Mouse (Mus musculus) cortical plate, adult 2 months (tissue): ENCODE data around the gene Yipf1.

Experiments
- CTCF ChIP-seq: fragments of 200-500 bp; IDR thresholded peaks from 2 replicates; pipeline ENCODE4 v1.5.1; 2011; ENCODE audit warnings: mild to moderate bottlenecking, control low read depth, low read length; ENCODE audit not compliant: insufficient read depth; ENCODE audit errors: extremely low read depth
- POLR2A ChIP-seq: fragments of 200-500 bp; IDR thresholded peaks from 2 replicates; pipeline ENCODE4 v1.6.1; 2011; ENCODE audit warnings: mild to moderate bottlenecking, low read length, control low read depth; ENCODE audit not compliant: insufficient read depth; ENCODE audit errors: extremely low read depth

DNA sequence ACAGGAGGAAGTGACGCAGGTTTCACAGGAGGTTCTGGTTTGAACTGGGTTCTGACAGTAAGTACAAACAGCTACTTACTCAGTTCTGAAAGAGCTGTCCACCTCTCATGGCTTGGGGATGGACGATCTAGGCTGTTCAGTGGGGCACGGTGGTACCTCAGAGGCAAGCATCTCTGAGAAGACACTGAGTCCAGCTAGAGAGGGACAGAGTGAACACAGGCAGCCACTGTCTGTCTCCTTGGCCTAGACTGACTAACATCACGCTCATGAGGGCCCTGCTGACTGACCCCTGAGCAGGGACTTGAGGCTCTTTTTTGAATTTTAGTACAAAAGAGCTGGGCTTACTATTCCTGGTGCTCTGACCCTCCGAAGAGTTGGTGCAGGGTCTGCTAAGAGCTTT is 40.0 kb downstream of the Yipf1 start:
- TF ChIP-seq CTCF (no peak), POLR2A (no peak)
